Mouse (Mus musculus) liver, embryonic 13.5 days (tissue): ENCODE results near the gene Stt3b. TPM values are rescaled to one million over a fixed set of nuclear protein-coding genes. Genes with fewer than 3 reads are reported as not detected.

Experiments
- ATAC-seq: fragments of 200-750 bp; cut with Nextera tagmentation; 2 replicates; pipeline ENCODE4 v1.8.0; 2017; ENCODE audit warnings: low read depth, mild to moderate bottlenecking, moderate number of reproducible peaks, moderate library complexity
- DNase-seq: peaks from one replicate; pipeline ENCODE4 v3.0.0; 2022
- H3K27ac ChIP-seq: fragments of 300-500 bp; sonication (generic); 2 replicates; pipeline ENCODE4 v1.5.1; 2015; ENCODE audit warnings: moderate library complexity, mild to moderate bottlenecking, inconsistent platforms
- H3K27me3 ChIP-seq: fragments of 300-500 bp; sonication (generic); 2 replicates; pipeline ENCODE4 v1.6.1; 2015; ENCODE audit warnings: mild to moderate bottlenecking, inconsistent platforms
- H3K36me3 ChIP-seq: fragments of 300-500 bp; sonication (generic); 2 replicates; pipeline ENCODE4 v1.6.1; 2015; ENCODE audit warnings: mild to moderate bottlenecking, inconsistent platforms
- H3K4me1 ChIP-seq: fragments of 300-500 bp; sonication (generic); replicated peaks from 2 replicates; pipeline ENCODE4 v1.6.1; 2015; ENCODE audit warnings: inconsistent platforms
- H3K4me2 ChIP-seq: fragments of 300-500 bp; sonication (generic); 2 replicates; pipeline ENCODE4 v1.6.1; 2015; ENCODE audit warnings: inconsistent platforms, mild to moderate bottlenecking, moderate library complexity
- H3K4me3 ChIP-seq: fragments of 300-500 bp; sonication (generic); replicated peaks from 2 replicates; pipeline ENCODE4 v1.5.1; 2015; ENCODE audit warnings: mild to moderate bottlenecking, inconsistent platforms
- H3K9ac ChIP-seq: fragments of 300-500 bp; sonication (generic); 2 replicates; pipeline ENCODE4 v1.6.1; 2015; ENCODE audit warnings: mild to moderate bottlenecking, inconsistent platforms
- H3K9me3 ChIP-seq: fragments of 300-500 bp; sonication (generic); replicated peaks from 2 replicates; pipeline ENCODE4 v1.6.1; 2016; ENCODE audit warnings: inconsistent platforms
- WGBS: fragments of 180-500 bp; shearing (Covaris S2); methylation state at CpG from one replicate; pipeline ENCODE4 v1.1.7; 2015; ENCODE audit not compliant: insufficient replicate concordance; 5-methylcytosine and 5-hydroxymethylcytosine counted together
- polyA plus RNA-seq: library from polyadenylated mRNA; unstranded; fragments of >200 nt; fragmentation: Nextera tagmentation; extraction: Ambion mirVana; gene quantifications from 2 replicates; pipeline ENCODE4 v1.2.1, GENCODE M21; 2015

Gene Stt3b
- polyA plus RNA-seq, 1 experiment from 2014 or later = 62.4 TPM

- Histone ChIP-seq H3K4me1 (no peaks in the 10 kb centered on the region), H3K4me2 (no peak overlapping the region), H3K27ac (no peak overlapping the region), H3K9ac (no peak overlapping the region), H3K9me3 (no peaks in the 10 kb centered on the region), H3K36me3 (no peaks in the 10 kb centered on the region), H3K27me3 (no peaks in the 10 kb centered on the region), H3K4me3 (no peak overlapping the region)
- ATAC-seq (no peak), DNase-seq (no peak)
- WGBS = 82% methylated on average over 3 of the region's 3 CpGs
Measured at GRCm38 (mm10) chr9:115231476-115231875, 78.7 kb downstream of the Stt3b start.

GRCm38 (mm10) chr9:115230141-115230540 lies 80.1 kb downstream of the Stt3b start:
- 36% methylated on average over 3 of the region's 3 CpGs for WGBS
- H3K9ac ChIP-seq = no peak overlapping the region
- H3K27ac ChIP-seq = no peak overlapping the region
- DNase-seq (no peak), ATAC-seq (no peak)
- no peak overlapping the region for H3K4me2 ChIP-seq
- H3K4me3 ChIP-seq = no peak overlapping the region
- no peaks in the 10 kb centered on the region for H3K4me1 ChIP-seq
- no peaks in the 10 kb centered on the region for H3K36me3 ChIP-seq
- H3K27me3 ChIP-seq = no peaks in the 10 kb centered on the region
- H3K9me3 ChIP-seq = no peaks in the 10 kb centered on the region

- 75% methylated on average over 10 of the region's 10 CpGs for WGBS
- no peaks in the 10 kb centered on the region for H3K36me3 ChIP-seq
- ATAC-seq (no peak), DNase-seq (no peak)
- no peak overlapping the region for H3K27ac ChIP-seq
- H3K4me3 ChIP-seq = no peak overlapping the region
- H3K9me3 ChIP-seq = no peaks in the 10 kb centered on the region
- no peaks in the 10 kb centered on the region for H3K4me1 ChIP-seq
- H3K27me3 ChIP-seq = no peaks in the 10 kb centered on the region
- no peak overlapping the region for H3K4me2 ChIP-seq
- H3K9ac ChIP-seq = no peak overlapping the region
Measured at GRCm38 (mm10) chr9:115229676-115230075, 80.5 kb downstream of the Stt3b start.

GRCm38 (mm10) chr9:115229145-115229544 lies 81.1 kb downstream of the Stt3b start:
- no peaks in the 10 kb centered on the region for H3K4me1 ChIP-seq
- no peak for DNase-seq
- no peaks in the 10 kb centered on the region for H3K9me3 ChIP-seq
- WGBS = 44% methylated on average over 4 of the region's 4 CpGs
- no peaks in the 10 kb centered on the region for H3K36me3 ChIP-seq
- ATAC-seq = no peak
- no peak overlapping the region for H3K27ac ChIP-seq
- H3K4me2 ChIP-seq = no peak overlapping the region
- no peak overlapping the region for H3K9ac ChIP-seq
- H3K4me3 ChIP-seq = no peak overlapping the region
- no peaks in the 10 kb centered on the region for H3K27me3 ChIP-seq

- 65% methylated on average over 7 of the region's 7 CpGs for WGBS
- Histone ChIP-seq H3K4me2 (no peak overlapping the region), H3K36me3 (no peaks in the 10 kb centered on the region), H3K9me3 (no peaks in the 10 kb centered on the region), H3K4me3 (no peak overlapping the region), H3K27ac (no peak overlapping the region), H3K27me3 (no peaks in the 10 kb centered on the region), H3K4me1 (no peaks in the 10 kb centered on the region; the same call in 1 of the 2 replicates), H3K9ac (no peak overlapping the region)
- DNase-seq = no peak
- no peak for ATAC-seq
Measured at GRCm38 (mm10) chr9:115224744-115225354, 85.4 kb downstream of the Stt3b start.

- ATAC-seq = no peak
- H3K4me3 ChIP-seq = no peak overlapping the region
- DNase-seq = no peak
- H3K9me3 ChIP-seq = no peaks in the 10 kb centered on the region
- no peaks in the 10 kb centered on the region for H3K27me3 ChIP-seq
- peaks cover 19% of the 10 kb centered on the region for H3K4me1 ChIP-seq
- H3K4me2 ChIP-seq = no peak overlapping the region
- no peak overlapping the region for H3K9ac ChIP-seq
- H3K27ac ChIP-seq = no peak overlapping the region
- H3K36me3 ChIP-seq = no peaks in the 10 kb centered on the region
- WGBS = 64% methylated on average over 7 of the region's 7 CpGs
Measured at GRCm38 (mm10) chr9:115221265-115221664, 89.0 kb downstream of the Stt3b start.

- Histone ChIP-seq H3K4me1 (peaks cover 27% of the 10 kb centered on the region), H3K4me2 (no peak overlapping the region), H3K27me3 (no peaks in the 10 kb centered on the region), H3K9ac (no peak overlapping the region), H3K36me3 (no peaks in the 10 kb centered on the region), H3K4me3 (no peak overlapping the region), H3K9me3 (no peaks in the 10 kb centered on the region), H3K27ac (no peak overlapping the region)
- 70% methylated on average over 7 of the region's 7 CpGs for WGBS
- ATAC-seq (no peak), DNase-seq (no peak)
Measured at GRCm38 (mm10) chr9:115220466-115220865, 89.8 kb downstream of the Stt3b start.

- H3K4me3 ChIP-seq = no peak overlapping the region
- DNase-seq = peak; percentile 23
- no peak overlapping the region for H3K9ac ChIP-seq
- peaks cover 34% of the 10 kb centered on the region for H3K4me1 ChIP-seq
- H3K9me3 ChIP-seq = no peaks in the 10 kb centered on the region; the same call in 1 of the 2 replicates
- WGBS = 32% methylated on average over 9 of the region's 9 CpGs
- peak; percentile 70 for ATAC-seq
- peak overlapping the region; percentile 34; the same call in 1 of the 2 replicates for H3K4me2 ChIP-seq
- H3K27me3 ChIP-seq = no peaks in the 10 kb centered on the region
- H3K36me3 ChIP-seq = no peaks in the 10 kb centered on the region
- H3K27ac ChIP-seq = no peak overlapping the region
Measured at GRCm38 (mm10) chr9:115217984-115218383, 92.2 kb downstream of the Stt3b start.

- Histone ChIP-seq H3K4me3 (no peak overlapping the region), H3K27ac (no peak overlapping the region), H3K4me1 (peaks cover 34% of the 10 kb centered on the region), H3K9ac (no peak overlapping the region), H3K4me2 (peak overlapping the region; percentile 32; the same call in 1 of the 2 replicates), H3K27me3 (no peaks in the 10 kb centered on the region), H3K9me3 (no peaks in the 10 kb centered on the region; the same call in 1 of the 2 replicates), H3K36me3 (no peaks in the 10 kb centered on the region)
- ATAC-seq (peak; percentile 77), DNase-seq (peak; percentile 78)
- WGBS = 40% methylated on average over 21 of the region's 21 CpGs
Measured at GRCm38 (mm10) chr9:115215830-115216701, 94.2 kb downstream of the Stt3b start.

GRCm38 (mm10) chr9:115214572-115215571 lies 95.3 kb downstream of the Stt3b start:
- Histone ChIP-seq H3K9me3 (no peaks in the 10 kb centered on the region; the same call in 1 of the 2 replicates), H3K9ac (no peak overlapping the region), H3K4me1 (peaks cover 40% of the 10 kb centered on the region), H3K4me3 (no peak overlapping the region), H3K27ac (no peak overlapping the region), H3K36me3 (no peaks in the 10 kb centered on the region), H3K4me2 (no peak overlapping the region), H3K27me3 (no peaks in the 10 kb centered on the region)
- 38% methylated on average over 7 of the region's 7 CpGs for WGBS
- DNase-seq (no peak), ATAC-seq (no peak)
